Comparison of ENCODE assay signal across 23 mouse cellular contexts in the genomic region with DNA sequence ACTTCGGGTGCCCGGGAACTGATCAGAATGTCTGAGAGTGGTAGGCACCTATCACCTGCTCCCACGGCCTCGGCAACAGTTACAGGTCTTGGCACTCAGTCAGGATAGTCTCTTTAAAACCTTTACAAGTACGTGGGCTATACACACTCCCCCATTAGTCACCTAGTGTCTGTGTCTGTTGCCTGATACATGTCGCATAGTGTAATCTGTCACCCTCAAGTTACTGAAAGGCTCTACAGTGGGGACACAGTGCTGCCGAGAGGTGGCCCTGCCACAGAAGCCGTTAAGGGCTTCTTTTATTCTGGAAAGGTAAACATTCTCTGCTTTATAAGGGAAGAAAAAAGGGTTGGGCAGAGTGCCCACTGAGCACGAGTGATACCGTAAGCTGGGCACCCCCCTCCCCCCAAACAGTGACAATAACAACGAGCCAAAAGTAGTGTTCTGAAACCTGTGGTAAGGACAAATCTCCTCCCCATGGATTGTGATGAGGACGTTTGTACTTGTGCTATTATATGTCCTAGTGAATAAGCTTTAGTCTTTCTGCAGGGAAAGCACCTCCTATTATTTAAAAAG. TPM values are rescaled to one million over a fixed set of nuclear protein-coding genes. Genes with fewer than 3 reads are reported as not detected.
DNase-seq lines count a peak whose midpoint lies in the region; ATAC-seq and TF ChIP-seq lines count a peak whose summit lies in the region.
"Had no signal": no experiment of that assay in that cellular context is flagged by ENCODE, and none has a peak within 500 bp of the region (broad histone marks: within the 10 kb centered on the region; RNA-seq: fewer than 3 reads in every experiment).

No protein-coding gene starts in this region.

- WGBS in heart, embryonic 14.5 days = 27% methylated on average over 12 of the region's 12 CpGs
- 63% methylated on average over 12 of the region's 12 CpGs for WGBS in bone marrow, adult 2 months
- WGBS in lung, postnatal 0 days = 33% methylated on average over 12 of the region's 12 CpGs

- ATAC-seq in heart, embryonic 14.5 days (ENCODE audit: insufficient number of reproducible peaks, insufficient read depth, low FRiP score, low read depth) = peak; percentile 50; the same call in 1 of the 2 replicates
- ATAC-seq in lung, postnatal 0 days = peak; percentile 30; the same call in 1 of the 2 replicates
- ATAC-seq: forebrain, embryonic 14.5 days; hindbrain, embryonic 16.5 days had no signal

- H3K4me3 ChIP-seq in heart, embryonic 14.5 days (ENCODE audit: control insufficient read depth in 1 of 2, insufficient read depth in 1 of 2, low read depth in 1 of 2, low read length in 2 of 2) = no peak overlapping the region
- no peak overlapping the region for H3K4me3 ChIP-seq in bone marrow, adult 2 months (replicated peaks; ENCODE audit: control insufficient read depth, low read depth, low read length)
- H3K4me3 ChIP-seq in lung, postnatal 0 days (ENCODE audit: low read depth, low read length) = no peak overlapping the region
- H3K4me3 ChIP-seq: embryonic facial prominence, embryonic 15.5 days; erythroblast, embryonic 14.5 days; forebrain, embryonic 10.5 days; gastrocnemius, adult 2 months; hindbrain, embryonic 12.5 days had no signal

- 0 out of 2 replicates have a peak overlapping the region, but pooled peaks have one; percentile 16 for H3K9ac ChIP-seq in heart, embryonic 14.5 days (ENCODE audit: low read length)
- H3K9ac ChIP-seq in lung, postnatal 0 days (replicated peaks; ENCODE audit: low read depth) = no peak overlapping the region
- H3K9ac ChIP-seq: embryonic facial prominence, embryonic 15.5 days; hindbrain, embryonic 12.5 days had no signal

- H3K27ac ChIP-seq in heart, embryonic 14.5 days (replicated peaks in 1 of 2; ENCODE audit: control insufficient read depth in 1 of 2, insufficient read depth in 1 of 2, low read depth in 2 of 2, low read length in 2 of 2) = peak overlapping the region; percentile 2 to 55; a peak in 2 of 4 replicates
- peak overlapping the region; percentile 32; the same call in 1 of the 2 replicates for H3K27ac ChIP-seq in bone marrow, adult 2 months (ENCODE audit: control insufficient read depth, insufficient read depth, low read depth, low read length, poor library complexity)
- H3K27ac ChIP-seq in lung, postnatal 0 days (ENCODE audit: low read length) = no peak overlapping the region
- H3K27ac ChIP-seq: embryonic facial prominence, embryonic 15.5 days; gastrocnemius, adult 2 months; hindbrain, embryonic 12.5 days had no signal

- H3K27me3 ChIP-seq in heart, embryonic 14.5 days (ENCODE audit: control insufficient read depth, insufficient read depth, low read length) = no peaks in the 10 kb centered on the region
- no peaks in the 10 kb centered on the region for H3K27me3 ChIP-seq in lung, postnatal 0 days (replicated peaks; ENCODE audit: insufficient read depth, low read length)
- H3K27me3 ChIP-seq: embryonic facial prominence, embryonic 15.5 days; hindbrain, embryonic 12.5 days had no signal

- no peaks in the 10 kb centered on the region for H3K9me3 ChIP-seq in heart, embryonic 14.5 days (ENCODE audit: control insufficient read depth, low read length)
- H3K9me3 ChIP-seq in lung, postnatal 0 days (ENCODE audit: low read length) = no peaks in the 10 kb centered on the region
- H3K9me3 ChIP-seq: embryonic facial prominence, embryonic 15.5 days; forebrain, embryonic 10.5 days; hindbrain, embryonic 12.5 days had no signal

- H3K4me1 ChIP-seq in heart, embryonic 14.5 days (ENCODE audit: control insufficient read depth in 2 of 2, insufficient read depth in 2 of 2, low read length in 2 of 2) = peaks cover 15 to 23% of the 10 kb centered on the region in 2 experiments
- H3K4me1 ChIP-seq in bone marrow, adult 2 months (ENCODE audit: control insufficient read depth, insufficient read depth, low read length) = no peaks in the 10 kb centered on the region; the same call in 1 of the 2 replicates
- H3K4me1 ChIP-seq in lung, postnatal 0 days (ENCODE audit: insufficient read depth, low read depth, low read length) = no peaks in the 10 kb centered on the region

- TF ChIP-seq EP300 in lung, postnatal 0 days (IDR thresholded peaks at IDR 0.05) = no peak

- H3K4me2 ChIP-seq in heart, embryonic 14.5 days (ENCODE audit: low read length) = peak overlapping the region; percentile 26; the same call in 1 of the 2 replicates
- no peak overlapping the region for H3K4me2 ChIP-seq in lung, postnatal 0 days (replicated peaks; ENCODE audit: low read depth, low read length)
- H3K4me2 ChIP-seq: embryonic facial prominence, embryonic 15.5 days; hindbrain, embryonic 12.5 days had no signal

- no peak for TF ChIP-seq POLR2A in bone marrow, adult 2 months (IDR thresholded peaks at IDR 0.05; ENCODE audit: borderline replicate concordance, control insufficient read depth, low read depth, low read length)

- TF ChIP-seq CTCF in bone marrow, adult 2 months (IDR thresholded peaks at IDR 0.05; ENCODE audit: control insufficient read depth, insufficient read depth, low read length) = no peak
- TF ChIP-seq CTCF in lung, postnatal 0 days (IDR thresholded peaks at IDR 0.05) = no peak

- no peak for DNase-seq in heart, adult 11 months
- DNase-seq in heart, postnatal 4 days = peak; percentile 27
- no peak for DNase-seq in heart, adult 9 months (ENCODE audit: low spot score in 2 of 2)
- DNase-seq in lung, postnatal 0 days (ENCODE audit: low spot score) = no peak
- DNase-seq in adrenal gland, postnatal 25 days = no peak
- no peak for DNase-seq in B cell, adult 2 months
- DNase-seq: adrenal gland, adult 2 months; cerebellum, adult 11 months; cerebellum, adult 8-10 months; cerebellum, postnatal 14 days; embryo, embryonic 11 days; gastrocnemius, adult 2 months; gastrocnemius, postnatal 25 days; heart, postnatal 36 days; kidney, adult 11 months had no signal

- H3K36me3 ChIP-seq in heart, embryonic 14.5 days (ENCODE audit: control insufficient read depth, insufficient read depth, low read length) = no peaks in the 10 kb centered on the region
- no peaks in the 10 kb centered on the region for H3K36me3 ChIP-seq in lung, postnatal 0 days (ENCODE audit: insufficient read depth, low read length)
- H3K36me3 ChIP-seq: embryonic facial prominence, embryonic 15.5 days; forebrain, embryonic 10.5 days; hindbrain, embryonic 12.5 days had no signal

RNA-seq across cellular contexts. Expression of a gene that starts 30.5 kb away (rescaled TPM):
- polyA plus RNA-seq in heart, embryonic 14.5 days (2014; fragmentation: Nextera tagmentation; extraction: Ambion mirVana) = 12.1 and 12.8 TPM in 2 replicates
- 10 to 100 TPM; 14.1 to 14.8 TPM for total RNA-seq in heart, postnatal 4 days (2021)
- 17.5 and 30.6 TPM in 2 replicates for polyA plus RNA-seq in bone marrow, adult 2 months (2011; ENCODE audit: insufficient read depth, insufficient read length, low replicate concordance, missing spikeins)
- 7.7 and 7.9 TPM in 2 replicates for polyA plus RNA-seq in lung, postnatal 0 days (2015; fragmentation: Nextera tagmentation; extraction: Ambion mirVana)
- total RNA-seq in adrenal gland, postnatal 25 days (2021) = 13.7 and 15.4 TPM in 2 replicates
